Mouse (Mus musculus) kidney, adult 18-20 months (tissue): Measurements from ENCODE around the gene Sertad3.
"Not testable (repeated sequence)": the region's sequence is repeated elsewhere in the genome, so short reads cannot be mapped to it uniquely, and the experiment has no call there.

Experiments
- DNase-seq: peaks from one replicate; pipeline ENCODE4 v3.0.0; 2021

Sertad3 gene

GRCm38 (mm10) chr7:27493450-27493849 lies 19.9 kb downstream of the Sertad3 start:
- DNase-seq = no peak

GRCm38 (mm10) chr7:27494659-27495367 lies 21.2 kb downstream of the Sertad3 start:
- not testable (repeated sequence) for DNase-seq

- no peak for DNase-seq
These were observed 25.5 kb downstream of the Sertad3 start, which contains the start of gene Prx for GRCm38 (mm10) chr7:27499036-27499435. Gene Prx, plus strand, starts transcription at chr7:27499324.

GRCm38 (mm10) chr7:27501620-27502019 lies 28.1 kb downstream of the Sertad3 start:
- DNase-seq = peak; percentile 33

GRCm38 (mm10) chr7:27506765-27507370 lies 33.3 kb downstream of the Sertad3 start:
- DNase-seq = no peak

GRCm38 (mm10) chr7:27507711-27508647 lies 34.4 kb downstream of the Sertad3 start:
- DNase-seq = peak; percentile 100

GRCm38 (mm10) chr7:27508648-27509005 lies 35.1 kb downstream of the Sertad3 start:
- DNase-seq = peak; percentile 52

DNA sequence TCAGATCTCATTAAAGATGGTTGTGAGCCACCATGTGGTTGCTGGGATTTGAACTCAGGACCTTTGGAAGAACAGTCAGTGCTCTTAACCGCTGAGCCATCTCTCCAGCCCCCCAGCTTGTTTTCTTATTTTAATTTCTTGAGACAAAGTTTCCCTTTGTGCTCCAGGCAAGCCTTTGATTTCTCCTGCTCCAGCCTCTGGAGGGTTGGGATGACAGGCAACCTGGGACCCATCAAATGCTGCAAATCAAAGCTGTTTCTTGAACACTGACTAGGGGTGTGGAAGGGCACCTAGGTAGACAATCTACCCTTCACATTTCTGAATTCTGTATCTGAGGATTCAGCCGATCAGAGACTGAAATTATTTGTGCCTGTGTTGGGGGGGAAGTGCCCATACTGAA lies 37.2 kb downstream of the Sertad3 start:
- no peak for DNase-seq

DNA sequence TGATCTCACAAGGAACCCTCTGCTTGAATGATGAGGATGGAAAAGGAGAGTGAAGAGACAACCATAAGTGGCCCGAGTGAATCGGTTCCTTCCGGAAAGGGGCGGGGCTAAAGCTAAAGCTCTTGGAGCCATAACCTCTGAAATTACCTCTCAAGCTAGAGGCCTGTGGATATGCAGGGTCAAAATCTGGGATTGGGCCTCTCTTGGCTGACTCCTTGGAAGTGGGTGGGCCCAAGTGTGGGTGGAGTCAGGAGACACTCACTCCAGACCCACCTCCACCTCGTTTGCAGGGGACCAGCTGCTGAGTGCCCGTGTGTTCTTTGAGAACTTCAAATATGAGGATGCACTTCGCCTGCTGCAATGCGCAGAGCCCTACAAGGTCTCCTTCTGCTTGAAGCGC lies 41.4 kb downstream of the Sertad3 start:
- DNase-seq = no peak

GRCm38 (mm10) chr7:27518314-27518713 lies 44.7 kb downstream of the Sertad3 start:
- DNase-seq = no peak

DNA sequence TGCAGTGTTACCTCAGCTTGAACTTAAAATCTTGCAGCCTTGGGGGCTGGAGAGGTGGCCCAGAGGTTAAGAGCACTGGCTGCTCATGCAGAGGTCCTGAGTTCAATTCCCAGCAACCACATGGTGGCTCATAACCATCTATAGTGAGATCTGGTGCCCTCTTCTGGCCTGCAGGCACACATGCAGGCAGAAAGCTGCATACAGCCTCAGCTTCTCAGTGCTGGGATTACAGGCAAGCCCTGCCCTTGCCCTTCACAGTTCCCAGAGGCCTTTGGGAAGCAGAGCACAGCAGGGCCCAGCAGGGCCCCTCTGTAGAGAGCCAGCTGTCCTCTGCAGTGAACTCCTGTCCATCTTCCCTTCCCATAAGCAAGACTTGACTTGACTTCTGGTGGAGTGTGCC lies 46.5 kb downstream of the Sertad3 start:
- DNase-seq = no peak

DNA sequence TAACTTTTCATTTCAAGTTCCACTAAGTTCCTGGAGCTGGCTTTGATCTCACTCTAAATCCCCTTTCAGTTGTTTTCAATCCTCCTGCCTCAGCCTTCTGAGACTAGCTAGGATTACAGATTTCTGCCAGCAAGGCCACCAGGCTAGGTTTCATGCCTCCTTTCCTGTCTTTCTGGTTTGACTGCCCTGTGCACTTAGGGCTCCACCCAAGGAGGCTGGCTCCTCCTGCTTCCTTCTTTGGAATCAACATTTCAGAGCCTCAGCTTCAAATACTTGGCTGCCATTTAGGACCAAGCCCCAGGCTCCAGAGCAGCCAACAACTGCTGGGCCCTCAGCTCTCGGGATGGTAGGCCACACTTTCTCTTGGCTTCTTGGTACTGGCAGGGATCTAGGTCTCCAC lies 47.0 kb downstream of the Sertad3 start:
- no peak for DNase-seq

DNA sequence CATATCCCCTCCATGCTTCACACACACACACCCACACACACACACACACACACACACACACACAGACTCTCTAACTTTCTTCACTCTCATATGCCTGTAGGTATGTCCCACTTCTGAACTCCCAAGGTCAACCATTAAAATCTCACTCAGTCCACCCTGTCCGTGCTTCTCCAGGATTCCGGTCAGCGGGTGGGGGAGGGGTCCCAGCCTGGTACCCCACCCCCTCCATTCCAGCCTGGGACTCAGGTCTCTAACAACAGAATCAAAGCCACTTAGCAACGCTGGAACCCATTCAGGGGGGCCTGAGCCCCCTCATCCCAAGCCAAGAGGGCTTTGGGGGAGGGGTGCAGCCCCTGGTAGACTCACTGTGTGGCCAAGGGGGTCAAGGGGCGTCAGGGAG lies 49.4 kb downstream of the Sertad3 start, which contains the start of gene Hipk4:
Hipk4 (plus strand) TSS at position 301 of the 400 bp plus-strand sequence.
- no peak for DNase-seq

- no peak for DNase-seq
These were observed 50.2 kb downstream of the Sertad3 start for GRCm38 (mm10) chr7:27523805-27524204.

GRCm38 (mm10) chr7:27526039-27526827 lies 52.7 kb downstream of the Sertad3 start:
- DNase-seq = peak; percentile 79
